Mouse (Mus musculus): ENCODE measurements around the gene Jsrp1.

Gene Jsrp1

GRCm38 (mm10) chr10:80810084-80810483, 3.2 kb downstream of the Jsrp1 start:
- DNase-seq (ENCODE audit: low read depth, low spot score), result no peak

DNA sequence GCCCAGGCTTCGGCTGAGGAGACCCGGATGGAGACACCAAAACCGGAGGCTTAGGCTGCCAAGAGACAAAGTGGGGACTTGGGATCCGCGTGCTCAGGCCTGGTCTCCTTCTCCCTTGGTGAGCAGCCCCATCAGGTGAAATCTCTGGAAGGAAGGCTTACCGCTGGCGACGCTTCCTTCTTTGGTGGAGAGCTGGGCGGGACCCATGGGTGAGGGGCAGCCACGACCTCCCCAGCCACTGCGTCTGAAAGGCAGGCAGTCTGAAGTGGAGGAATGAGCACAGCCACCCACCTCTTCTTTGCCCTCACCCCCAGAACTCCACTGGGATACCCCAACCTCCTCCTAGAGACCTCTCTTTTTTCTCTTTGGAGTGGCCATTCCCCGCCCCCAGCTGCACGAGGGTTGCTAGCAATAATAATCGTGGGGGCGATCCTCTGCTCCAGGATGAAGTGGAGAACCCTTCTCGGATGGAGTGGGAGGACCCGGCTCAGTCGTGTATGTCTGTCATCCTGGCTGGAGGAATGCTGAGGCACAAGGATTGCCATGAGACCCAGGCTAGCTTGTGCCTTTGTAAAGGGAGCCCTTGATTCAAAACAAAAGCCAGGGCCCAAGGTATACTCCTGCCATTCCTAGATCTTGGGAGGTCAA, 4.2 kb downstream of the Jsrp1 start:
- DNase-seq (ENCODE audit: low read depth, low spot score), result no peak

DNA sequence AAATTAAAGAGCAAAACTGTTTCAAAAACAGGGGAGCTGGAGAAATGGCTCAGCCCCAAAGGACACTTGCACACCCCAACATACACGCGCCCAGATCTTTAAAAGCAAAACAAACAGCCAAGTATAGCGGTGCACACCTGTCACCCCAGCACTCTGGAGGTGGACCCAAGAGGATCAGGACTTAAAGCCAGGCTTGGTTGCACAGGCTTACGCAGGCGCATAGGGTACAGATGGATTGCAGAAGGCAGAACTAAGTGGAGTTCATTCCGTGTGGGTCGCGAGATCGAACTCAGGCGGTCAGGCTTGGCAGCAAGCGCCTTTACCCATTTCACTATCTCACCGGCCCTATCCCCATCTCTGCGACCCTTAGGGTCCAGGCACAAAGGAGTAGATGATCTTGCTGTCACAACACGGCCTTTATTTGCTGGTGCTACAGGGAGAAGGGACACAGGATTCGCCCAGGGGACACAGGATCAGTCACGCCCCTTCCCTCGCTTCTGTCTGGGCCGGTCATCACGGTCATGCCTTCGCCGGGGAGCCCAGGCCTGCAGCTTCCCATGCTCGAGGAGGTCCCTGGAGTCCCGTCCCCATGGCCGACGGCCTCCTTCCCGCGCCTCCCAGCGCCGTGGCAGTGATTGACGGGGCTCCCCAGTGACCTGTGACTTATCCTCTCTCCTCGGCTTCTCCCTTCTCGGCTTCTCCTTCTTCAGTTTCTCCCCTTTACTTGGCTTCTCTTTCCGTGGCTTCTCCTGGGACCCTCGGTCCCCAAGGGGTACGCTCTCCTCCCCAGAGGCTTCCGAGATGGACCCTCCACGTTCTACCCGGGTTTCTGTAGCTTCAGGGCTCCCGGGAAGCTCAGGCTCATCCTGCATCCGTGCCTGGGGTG, 5.0 kb downstream of the Jsrp1 start:
- DNase-seq (ENCODE audit: low read depth, low spot score), result no peak

- DNase-seq (ENCODE audit: low read depth, low spot score), result peak; percentile 51
Measured at GRCm38 (mm10) chr10:80807057-80807627, 6.2 kb downstream of the Jsrp1 start.

GRCm38 (mm10) chr10:80806341-80807056, 6.8 kb downstream of the Jsrp1 start:
- no peak for DNase-seq (ENCODE audit: low read depth, low spot score)

DNA sequence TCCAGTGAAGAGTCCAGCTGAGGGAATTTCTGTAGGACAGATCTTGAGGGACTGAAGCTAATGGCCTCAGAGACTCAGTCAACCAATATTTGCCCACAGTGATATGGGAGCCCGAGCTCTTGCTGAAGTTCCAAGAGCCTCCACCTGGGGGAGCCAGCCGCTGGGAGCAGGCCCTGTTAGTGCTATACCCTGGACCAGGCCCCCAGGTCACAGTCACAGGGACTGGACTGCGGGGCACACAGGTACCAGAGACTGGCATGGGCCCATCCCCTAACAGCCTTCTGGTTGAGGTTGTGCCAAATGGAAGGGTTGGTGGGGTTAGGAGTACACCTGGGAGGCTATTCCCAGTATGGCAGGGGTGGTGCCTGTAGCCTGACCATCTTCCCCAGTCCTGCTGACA, 7.4 kb downstream of the Jsrp1 start:
- no peak for DNase-seq (ENCODE audit: low read depth, low spot score)

- DNase-seq (ENCODE audit: low read depth, low spot score), result no peak
Measured at GRCm38 (mm10) chr10:80805322-80805721, 8.0 kb downstream of the Jsrp1 start.

GRCm38 (mm10) chr10:80804916-80805315, 8.4 kb downstream of the Jsrp1 start, which contains the start of gene Amh:
Gene Amh (plus strand): TSS chr10:80805243.
- DNase-seq (ENCODE audit: low read depth, low spot score), result no peak

DNA sequence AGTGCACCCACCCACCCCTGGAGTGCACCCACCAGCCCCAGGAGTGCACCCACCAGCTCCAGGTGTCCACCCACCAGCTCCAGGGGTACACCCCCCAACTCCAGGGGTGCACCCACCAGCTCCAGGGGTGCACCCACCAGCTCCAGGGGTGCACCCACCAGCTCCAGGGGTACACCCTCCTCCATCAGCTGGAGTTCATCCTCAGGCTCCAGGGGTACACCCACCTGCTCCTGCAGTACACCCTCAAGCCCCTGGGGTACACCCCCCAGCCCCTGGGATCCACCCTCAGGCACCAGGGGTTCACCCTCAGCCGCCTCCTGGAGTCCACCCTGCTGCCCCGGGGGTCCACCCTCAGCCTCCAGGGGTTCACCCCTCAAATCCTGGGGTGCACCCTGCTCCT, 9.0 kb downstream of the Jsrp1 start:
- DNase-seq (ENCODE audit: low read depth, low spot score), result no peak

DNA sequence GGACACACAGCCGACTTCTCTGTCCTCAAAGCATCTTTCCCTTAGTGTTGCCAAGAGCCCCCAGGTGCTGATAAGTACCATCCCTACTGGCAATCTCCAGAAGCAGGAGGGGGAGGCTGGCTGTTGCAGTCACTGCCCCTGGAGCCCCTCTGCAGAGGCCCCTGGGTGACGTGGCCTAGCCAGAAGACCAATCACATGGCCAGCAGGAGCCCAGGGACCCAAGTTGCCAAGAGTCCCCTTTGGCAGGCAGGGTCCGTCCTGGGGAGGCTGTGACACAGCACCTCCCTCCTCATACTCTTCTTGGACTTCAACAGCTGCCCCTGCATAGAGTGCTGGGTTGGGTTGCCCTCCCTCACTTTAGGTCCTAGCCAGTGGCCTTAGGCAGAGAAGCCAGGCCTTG, 10.3 kb downstream of the Jsrp1 start:
- DNase-seq (ENCODE audit: low read depth, low spot score), result no peak

GRCm38 (mm10) chr10:80802204-80802912, 10.9 kb downstream of the Jsrp1 start:
- no peak for DNase-seq (ENCODE audit: low read depth, low spot score)

DNA sequence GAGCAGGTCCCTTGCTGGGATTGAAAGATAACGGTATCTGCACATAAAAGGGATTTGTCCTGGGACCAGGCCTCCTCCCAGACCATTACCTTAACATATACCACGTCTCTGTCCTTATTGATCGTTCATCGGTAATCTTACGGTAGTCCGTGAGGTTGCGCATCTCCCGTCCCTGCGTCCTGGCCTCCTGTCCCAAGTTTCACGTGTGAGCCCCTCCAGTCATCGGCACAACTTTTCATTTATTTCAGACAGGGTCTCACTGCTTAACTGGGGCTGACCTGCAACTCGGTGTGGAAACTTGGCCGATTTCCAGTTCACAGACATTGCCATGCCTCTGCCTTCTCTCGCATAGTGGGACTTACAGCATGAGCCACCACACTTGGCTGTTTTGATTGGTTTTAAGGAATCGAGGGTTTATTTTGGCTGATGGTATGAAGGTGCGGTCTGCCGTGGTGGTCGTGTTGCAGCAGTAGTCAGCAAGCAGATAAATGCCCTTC, 14.2 kb downstream of the Jsrp1 start:
- no peak for DNase-seq (ENCODE audit: low read depth, low spot score)

DNA sequence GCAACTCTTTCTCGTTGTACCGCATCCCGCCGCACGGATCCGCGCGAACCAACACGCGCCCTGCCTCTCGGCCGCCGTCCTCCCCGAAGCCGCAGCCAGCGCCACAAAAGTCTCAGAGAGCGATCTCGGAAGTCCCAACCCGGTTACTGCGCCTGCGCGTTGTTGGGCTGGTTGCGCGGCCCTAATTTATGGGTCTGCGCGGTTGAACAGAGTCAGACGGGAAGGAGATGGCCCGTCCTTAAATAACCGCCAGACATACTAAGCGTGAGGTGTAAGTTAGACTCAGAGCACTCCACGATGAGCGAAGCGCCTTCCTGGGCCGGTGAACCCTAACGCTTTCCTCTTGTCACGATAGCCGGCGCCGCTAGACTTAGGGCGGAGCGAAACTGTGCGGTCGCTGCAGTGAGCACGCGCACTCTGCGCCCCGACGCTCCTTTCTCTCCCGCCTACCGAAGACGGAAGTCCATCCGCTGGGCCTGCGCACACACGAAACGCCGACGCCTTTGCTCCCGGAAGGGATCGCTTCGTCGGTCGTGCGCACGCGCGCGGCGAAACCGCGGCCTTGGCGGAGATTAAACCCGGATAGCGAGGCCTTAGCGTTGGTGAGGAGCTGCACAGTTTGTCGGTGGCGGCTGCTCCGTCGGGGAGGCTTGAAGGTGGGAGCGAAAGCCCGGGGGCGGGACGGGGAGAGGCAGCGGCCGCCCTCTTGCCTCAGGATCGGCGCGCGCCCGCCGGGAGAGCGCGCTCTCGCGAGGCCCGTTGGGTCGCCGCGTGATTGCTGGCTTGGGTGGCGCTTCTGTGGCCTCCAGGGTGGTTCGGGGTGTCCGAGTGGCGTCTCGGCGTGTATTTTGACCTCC, 14.9 kb downstream of the Jsrp1 start, which contains the start of the genes Sf3a2 and Plekhj1:
Gene Sf3a2 (plus strand): TSS at position 49 of the 857 bp plus-strand sequence.
Gene Plekhj1 (minus strand): TSS at position 477 of the 857 bp plus-strand sequence.
- DNase-seq (ENCODE audit: low read depth, low spot score), result peak; percentile 96

GRCm38 (mm10) chr10:80797186-80798149, 15.8 kb downstream of the Jsrp1 start:
- DNase-seq (ENCODE audit: low read depth, low spot score), result peak; percentile 26

GRCm38 (mm10) chr10:80796307-80796848, 16.9 kb downstream of the Jsrp1 start:
- DNase-seq (ENCODE audit: low read depth, low spot score), result no peak

- DNase-seq (ENCODE audit: low read depth, low spot score), result no peak
Measured at GRCm38 (mm10) chr10:80794750-80795149, 18.5 kb downstream of the Jsrp1 start.

- no peak for DNase-seq (ENCODE audit: low read depth, low spot score)
Measured at GRCm38 (mm10) chr10:80793803-80794202, 19.5 kb downstream of the Jsrp1 start.

- DNase-seq (ENCODE audit: low read depth, low spot score), result no peak
Measured at GRCm38 (mm10) chr10:80793033-80793784, 20.1 kb downstream of the Jsrp1 start.

All from brain, embryonic 18.5 days (tissue).